Mouse (Mus musculus): ENCODE measurements at regions not wholly inside any gene's neighbourhood (a gene's known extent, or its start where the extent isn't known, plus 50 kb on each side); places are given as distances from the start of the nearest gene placed in this dataset.

GRCm38 (mm10) chr12:92589305-92589704, 740.3 kb upstream of the Sel1l start:
- TF ChIP-seq POLR2A (IDR thresholded peaks at IDR 0.05; ENCODE audit: low read depth, low read length) (no peak), CTCF (IDR thresholded peaks at IDR 0.05; ENCODE audit: extremely low read depth, insufficient read length, insufficient replicate concordance, low read depth, low read length) (no peak)
